Mouse (Mus musculus) megakaryocyte, embryonic 14.5 days (primary cell): ENCODE data around the gene Tram2. TPM values are rescaled to one million over a fixed set of nuclear protein-coding genes. Genes with fewer than 3 reads are reported as not detected.

Experiments
- H3K27me3 ChIP-seq: replicated peaks from 2 replicates; pipeline ENCODE3; 2012; ENCODE audit warnings: inconsistent platforms
- H3K36me3 ChIP-seq: replicated peaks from 2 replicates; pipeline ENCODE3; 2012; ENCODE audit warnings: low read length, inconsistent platforms, mixed read lengths
- H3K4me1 ChIP-seq: 2 replicates; pipeline ENCODE4 v1.6.1; 2012; ENCODE audit warnings: inconsistent platforms
- H3K4me3 ChIP-seq: replicated peaks from 2 replicates; pipeline ENCODE3; 2012; ENCODE audit warnings: moderate library complexity, mild to moderate bottlenecking, inconsistent platforms
- H3K9me3 ChIP-seq: 2 replicates; pipeline ENCODE4 v1.6.1; 2012; ENCODE audit warnings: inconsistent platforms
- FLI1 ChIP-seq: IDR thresholded peaks from 2 replicates; pipeline ENCODE4 v1.6.1; 2012; ENCODE audit warnings: low read length, inconsistent platforms, mixed read lengths
- GATA1 ChIP-seq: IDR thresholded peaks from 3 replicates; pipeline ENCODE4 v1.6.1; 2012; ENCODE audit warnings: mixed read lengths, low read length, inconsistent platforms, borderline replicate concordance
- polyA plus RNA-seq: library from polyadenylated mRNA; stranded (reverse); fragments of >175 nt; gene quantifications from 2 replicates; pipeline ENCODE4 v1.2.3, GENCODE M21; 2012; ENCODE audit warnings: low replicate concordance; ENCODE audit not compliant: insufficient read depth

Gene Tram2
- polyA plus RNA-seq, 1 experiment = 0.22 TPM

GRCm38 (mm10) chr1:20997881-20998389 is 81.1 kb downstream of the Tram2 start:
- Histone ChIP-seq H3K9me3 (peaks cover 8% of the 10 kb centered on the region), H3K36me3 (peaks cover 23% of the 10 kb centered on the region), H3K27me3 (peaks cover 2% of the 10 kb centered on the region), H3K4me3 (no peak overlapping the region), H3K4me1 (peaks cover 25% of the 10 kb centered on the region)
- TF ChIP-seq GATA1 (no peak), FLI1 (no peak)

GRCm38 (mm10) chr1:20997328-20997689 is 81.7 kb downstream of the Tram2 start:
- Histone ChIP-seq H3K9me3 (peaks cover 8% of the 10 kb centered on the region), H3K4me3 (no peak overlapping the region), H3K4me1 (peaks cover 22% of the 10 kb centered on the region), H3K27me3 (no peaks in the 10 kb centered on the region), H3K36me3 (peaks cover 16% of the 10 kb centered on the region)
- TF ChIP-seq GATA1 = no peak
- TF ChIP-seq FLI1 = no peak

DNA sequence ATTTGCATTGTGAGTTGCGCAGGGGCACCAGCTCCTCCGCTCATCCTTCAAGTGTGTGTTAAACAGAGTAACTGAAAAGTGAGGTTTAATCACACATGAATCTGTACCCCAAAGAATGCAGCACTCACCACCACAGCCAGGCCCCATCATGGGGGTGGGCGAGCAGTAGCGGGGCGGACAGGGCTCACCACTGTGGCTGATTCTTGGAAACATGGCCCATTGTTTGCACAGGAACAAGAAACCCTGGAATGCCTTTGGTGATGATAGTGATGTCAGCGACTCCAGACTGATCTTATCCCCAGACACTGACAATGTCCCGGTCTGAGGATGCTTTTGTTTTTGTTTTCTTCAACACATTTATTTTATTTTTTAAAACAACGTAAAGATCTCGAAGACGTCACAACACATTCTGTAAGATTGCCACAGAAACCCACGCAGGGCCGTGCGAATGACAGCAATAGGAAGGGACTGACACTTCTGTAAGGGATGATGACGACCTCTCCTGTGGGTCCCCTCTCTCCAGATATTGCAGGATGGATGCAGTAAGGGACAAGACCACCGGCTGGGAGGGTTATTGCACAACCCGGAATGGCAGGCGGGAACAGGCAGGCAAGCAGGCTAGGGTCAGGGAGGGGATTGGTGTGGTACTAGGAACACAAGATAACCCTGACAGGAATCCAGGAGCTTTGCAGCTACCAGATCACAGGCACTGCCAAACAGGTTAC is 82.3 kb downstream of the Tram2 start:
- Histone ChIP-seq H3K36me3 (peaks cover 15% of the 10 kb centered on the region), H3K27me3 (no peaks in the 10 kb centered on the region), H3K4me3 (no peak overlapping the region), H3K9me3 (peaks cover 8% of the 10 kb centered on the region), H3K4me1 (peaks cover 21% of the 10 kb centered on the region)
- TF ChIP-seq GATA1 (no peak), FLI1 (no peak)

- H3K27me3 ChIP-seq = no peaks in the 10 kb centered on the region
- peaks cover 21% of the 10 kb centered on the region for H3K4me1 ChIP-seq
- peaks cover 8% of the 10 kb centered on the region for H3K9me3 ChIP-seq
- H3K4me3 ChIP-seq = no peak overlapping the region
- TF ChIP-seq FLI1 = no peak
- peaks cover 7% of the 10 kb centered on the region for H3K36me3 ChIP-seq
Measured at GRCm38 (mm10) chr1:20995331-20995986, 83.6 kb downstream of the Tram2 start.

- H3K36me3 ChIP-seq = no peaks in the 10 kb centered on the region
- no peak overlapping the region for H3K4me3 ChIP-seq
- H3K4me1 ChIP-seq = peaks cover 21% of the 10 kb centered on the region
- no peak for TF ChIP-seq FLI1
- no peak for TF ChIP-seq GATA1
- peaks cover 8% of the 10 kb centered on the region for H3K9me3 ChIP-seq
- H3K27me3 ChIP-seq = no peaks in the 10 kb centered on the region
Measured at GRCm38 (mm10) chr1:20994338-20994737, 84.7 kb downstream of the Tram2 start.

DNA sequence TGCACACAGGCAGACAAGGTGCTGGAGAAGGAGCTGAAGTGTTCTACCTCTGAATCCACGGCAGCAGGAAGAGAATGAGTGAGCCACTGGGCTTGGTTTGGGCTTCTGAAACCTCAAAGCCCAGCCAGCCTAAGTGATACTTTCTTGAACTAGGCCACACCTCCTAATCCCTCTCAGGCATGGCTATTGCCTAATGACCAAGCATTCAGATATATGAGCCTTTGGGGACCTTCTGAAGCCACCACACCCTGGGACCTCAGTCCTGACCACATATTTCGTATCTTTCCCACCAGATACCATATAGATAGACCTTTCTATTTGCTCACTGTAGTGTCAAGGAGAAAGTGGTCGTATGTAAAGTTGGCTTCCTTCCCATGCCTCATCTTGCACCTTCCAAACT is 85.3 kb downstream of the Tram2 start:
- H3K9me3 ChIP-seq = peaks cover 8% of the 10 kb centered on the region
- H3K4me1 ChIP-seq = peaks cover 21% of the 10 kb centered on the region
- TF ChIP-seq GATA1 (no peak), FLI1 (no peak)
- H3K27me3 ChIP-seq = no peaks in the 10 kb centered on the region
- H3K4me3 ChIP-seq = no peak overlapping the region
- H3K36me3 ChIP-seq = no peaks in the 10 kb centered on the region

GRCm38 (mm10) chr1:20989461-20990083 is 89.5 kb downstream of the Tram2 start:
- H3K36me3 ChIP-seq = no peaks in the 10 kb centered on the region
- TF ChIP-seq FLI1 = no peak
- no peak overlapping the region for H3K4me3 ChIP-seq
- peaks cover 8% of the 10 kb centered on the region for H3K9me3 ChIP-seq
- peaks cover 15% of the 10 kb centered on the region for H3K4me1 ChIP-seq
- H3K27me3 ChIP-seq = no peaks in the 10 kb centered on the region

GRCm38 (mm10) chr1:20986378-20987056 is 92.5 kb downstream of the Tram2 start:
- no peaks in the 10 kb centered on the region for H3K36me3 ChIP-seq
- no peak overlapping the region for H3K4me3 ChIP-seq
- no peaks in the 10 kb centered on the region for H3K9me3 ChIP-seq
- TF ChIP-seq GATA1 = no peak
- no peak for TF ChIP-seq FLI1
- no peaks in the 10 kb centered on the region for H3K27me3 ChIP-seq
- peaks cover 9% of the 10 kb centered on the region for H3K4me1 ChIP-seq

GRCm38 (mm10) chr1:20984582-20984981 is 94.4 kb downstream of the Tram2 start:
- Histone ChIP-seq H3K36me3 (no peaks in the 10 kb centered on the region), H3K9me3 (no peaks in the 10 kb centered on the region), H3K4me3 (no peak overlapping the region), H3K4me1 (peaks cover 11% of the 10 kb centered on the region), H3K27me3 (no peaks in the 10 kb centered on the region)
- TF ChIP-seq GATA1 = no peak
- TF ChIP-seq FLI1 = no peak
